Mouse (Mus musculus): ENCODE measurements around the gene Decr2. TPM values are rescaled to one million over a fixed set of nuclear protein-coding genes. Genes with fewer than 3 reads are reported as not detected.
"Not testable (repeated sequence)": the region's sequence is repeated elsewhere in the genome, so short reads cannot be mapped to it uniquely, and the experiment has no call there.

Gene Decr2
- polyA plus RNA-seq, 1 experiment from 2014 or later: 21.0 TPM

DNA sequence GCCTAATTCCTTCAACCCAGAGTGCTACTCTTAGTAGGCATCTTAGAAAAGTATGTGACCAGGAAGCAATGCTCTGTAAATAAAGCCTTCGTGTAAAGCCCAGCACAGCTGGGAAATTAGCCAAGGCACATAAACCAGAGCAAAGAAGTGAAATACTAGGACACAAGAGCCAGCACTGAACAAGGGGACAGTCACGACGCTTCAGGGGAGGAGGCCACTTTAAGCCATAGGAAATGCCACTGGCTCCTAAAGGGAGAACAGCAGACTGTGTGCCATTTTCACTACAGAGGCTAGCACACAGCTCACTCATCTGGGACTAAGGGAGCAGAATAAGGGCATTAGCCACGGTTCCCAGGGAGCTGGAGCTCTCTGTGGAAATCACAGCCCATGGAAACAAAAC is 44.9 kb downstream of the Decr2 start:
- 0 out of 2 replicates have a peak, but pooled peaks cover under 1% of the 10 kb centered on the region for H3K36me3 ChIP-seq (ENCODE audit: control insufficient read depth, insufficient read depth, low read length)
- H3K4me1 ChIP-seq (ENCODE audit: control insufficient read depth, insufficient read depth, low read length): peaks cover 10% of the 10 kb centered on the region
- ATAC-seq (ENCODE audit: low FRiP score, low TSS enrichment): no peak
- DNase-seq: peak; percentile 54
- no peaks in the 10 kb centered on the region for H3K27me3 ChIP-seq (ENCODE audit: control insufficient read depth, insufficient read depth, low read length)
- peak overlapping the region; percentile 34; the same call in 1 of the 2 replicates for H3K27ac ChIP-seq (replicated peaks; ENCODE audit: low read depth, low read length)
- WGBS: 35% methylated on average over 4 of the region's 4 CpGs
- no peak overlapping the region for H3K4me3 ChIP-seq (replicated peaks; ENCODE audit: low read depth, low read length)
- H3K4me2 ChIP-seq (ENCODE audit: low read length): no peak overlapping the region
- H3K9me3 ChIP-seq (ENCODE audit: control insufficient read depth, low read length): no peaks in the 10 kb centered on the region
- H3K9ac ChIP-seq (replicated peaks; ENCODE audit: low read length): no peak overlapping the region

DNA sequence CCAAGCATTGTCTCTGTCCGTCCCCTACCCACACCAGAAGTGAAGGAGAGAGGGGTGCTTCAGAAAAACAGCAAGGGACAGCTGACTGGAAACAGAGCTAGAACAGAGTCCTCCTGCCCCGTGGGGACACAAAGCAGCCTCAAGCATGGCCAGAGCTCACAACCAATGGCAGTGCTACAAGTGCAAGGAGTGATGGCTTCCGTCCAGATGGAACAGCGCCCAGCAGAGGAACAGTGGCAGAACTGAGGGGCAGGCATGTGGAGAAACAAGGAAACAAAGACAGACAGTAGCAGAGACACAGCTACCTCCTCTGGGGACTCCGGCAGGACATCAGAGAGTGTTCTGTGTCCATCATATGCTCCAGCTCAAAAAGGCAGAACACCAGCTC is 46.9 kb downstream of the Decr2 start:
- no peaks in the 10 kb centered on the region for H3K36me3 ChIP-seq (ENCODE audit: control insufficient read depth, insufficient read depth, low read length)
- no peak; the same call in 1 of the 2 replicates for ATAC-seq (ENCODE audit: low FRiP score, low TSS enrichment)
- no peaks in the 10 kb centered on the region for H3K27me3 ChIP-seq (ENCODE audit: control insufficient read depth, insufficient read depth, low read length)
- no peak overlapping the region for H3K4me2 ChIP-seq (ENCODE audit: low read length)
- peak overlapping the region; percentile 25 for H3K9ac ChIP-seq (replicated peaks; ENCODE audit: low read length)
- H3K27ac ChIP-seq (replicated peaks; ENCODE audit: low read depth, low read length): peak overlapping the region; percentile 81
- H3K4me1 ChIP-seq (ENCODE audit: control insufficient read depth, insufficient read depth, low read length): peaks cover 10% of the 10 kb centered on the region
- no peak overlapping the region for H3K4me3 ChIP-seq (replicated peaks; ENCODE audit: low read depth, low read length)
- H3K9me3 ChIP-seq (ENCODE audit: control insufficient read depth, low read length): no peaks in the 10 kb centered on the region
- WGBS: 68% methylated on average over 5 of the region's 5 CpGs
- DNase-seq: peak; percentile 77

DNA sequence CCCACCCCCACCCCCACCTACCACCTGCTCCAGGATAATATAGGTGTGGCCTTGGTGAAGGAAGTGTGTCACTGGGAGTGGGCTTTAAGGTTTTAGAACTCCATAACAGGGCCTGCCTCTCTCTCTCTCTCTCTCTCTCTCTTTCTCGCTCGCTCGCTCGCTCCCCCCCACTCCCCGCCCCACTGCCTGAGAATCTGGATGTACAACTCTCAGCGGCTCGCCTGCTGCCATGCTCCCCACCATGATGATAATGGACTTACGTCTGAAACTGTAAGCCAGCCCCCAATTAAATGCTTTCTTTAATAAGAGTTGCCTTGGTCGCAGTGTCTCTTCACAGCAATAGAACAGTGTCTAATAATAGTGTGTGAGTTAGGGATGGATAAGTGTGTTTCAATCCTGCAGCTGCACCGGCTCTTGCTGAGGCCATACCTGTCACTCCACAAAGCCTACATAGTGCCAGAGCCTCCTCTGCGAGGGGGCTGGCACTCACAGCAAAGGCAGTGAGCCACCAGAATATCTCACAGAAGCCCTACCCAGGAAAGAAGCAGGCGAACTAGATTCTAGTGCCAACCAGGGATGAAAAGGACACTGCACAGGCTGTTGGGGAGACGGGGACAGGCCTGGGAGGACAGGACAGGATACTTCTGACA is 47.4 kb downstream of the Decr2 start:
- H3K4me2 ChIP-seq (ENCODE audit: low read length): no peak overlapping the region
- DNase-seq: peak; percentile 32

DNA sequence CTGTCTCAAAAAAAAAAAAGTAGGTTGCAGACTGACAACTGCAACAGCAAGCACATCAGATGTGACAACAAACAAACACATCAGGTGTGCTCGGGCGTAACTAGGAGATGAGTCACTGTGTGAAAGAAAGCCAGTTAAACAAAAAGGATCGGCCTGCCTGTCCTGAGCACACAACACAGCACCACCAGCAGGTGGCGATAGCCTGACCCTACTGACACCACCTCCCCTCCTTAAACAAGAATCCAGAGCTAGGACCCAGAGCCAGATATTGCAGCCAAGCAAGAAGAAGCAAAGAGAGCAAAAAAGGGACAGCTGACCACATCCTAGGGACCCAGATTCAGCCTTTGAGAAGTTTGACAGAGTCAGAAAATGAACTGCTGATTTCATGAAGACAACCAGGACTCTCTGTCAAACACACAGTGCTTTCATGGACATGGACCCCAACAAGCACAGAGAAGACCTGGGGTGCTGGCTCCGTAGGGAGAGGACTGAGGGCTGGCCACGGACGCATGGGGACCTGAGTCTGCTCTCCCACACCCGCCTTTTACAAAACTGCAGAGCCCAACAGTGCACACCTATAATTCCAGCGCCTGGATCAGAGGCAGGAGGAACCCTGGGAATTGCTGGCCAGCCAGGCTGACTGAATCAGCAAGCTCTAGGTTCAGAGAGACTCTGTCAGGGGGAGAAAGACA is 48.9 kb downstream of the Decr2 start:
- DNase-seq (peak; percentile 77), ATAC-seq (ENCODE audit: low FRiP score, low TSS enrichment) (no peak)
- Histone ChIP-seq H3K4me2 (ENCODE audit: low read length) (no peak overlapping the region), H3K27me3 (ENCODE audit: control insufficient read depth, insufficient read depth, low read length) (no peaks in the 10 kb centered on the region), H3K36me3 (ENCODE audit: control insufficient read depth, insufficient read depth, low read length) (0 out of 2 replicates have a peak, but pooled peaks cover 3% of the 10 kb centered on the region), H3K9ac (replicated peaks; ENCODE audit: low read length) (no peak overlapping the region), H3K27ac (replicated peaks; ENCODE audit: low read depth, low read length) (no peak overlapping the region), H3K4me1 (ENCODE audit: control insufficient read depth, insufficient read depth, low read length) (peaks cover 10% of the 10 kb centered on the region), H3K9me3 (ENCODE audit: control insufficient read depth, low read length) (no peaks in the 10 kb centered on the region), H3K4me3 (replicated peaks; ENCODE audit: low read depth, low read length) (no peak overlapping the region)
- 49% methylated on average over 9 of the region's 9 CpGs for WGBS

More for the DNA sequence above, 47.4 kb downstream of the Decr2 start:
- no peaks in the 10 kb centered on the region for H3K36me3 ChIP-seq (ENCODE audit: control insufficient read depth, insufficient read depth, low read length)
- WGBS: 75% methylated on average over 13 of the region's 13 CpGs
- peaks cover 10% of the 10 kb centered on the region for H3K4me1 ChIP-seq (ENCODE audit: control insufficient read depth, insufficient read depth, low read length)
- H3K9ac ChIP-seq (replicated peaks; ENCODE audit: low read length): peak overlapping the region; percentile 25
- H3K9me3 ChIP-seq (ENCODE audit: control insufficient read depth, low read length): no peaks in the 10 kb centered on the region
- ATAC-seq (ENCODE audit: low FRiP score, low TSS enrichment): no peak
- no peaks in the 10 kb centered on the region for H3K27me3 ChIP-seq (ENCODE audit: control insufficient read depth, insufficient read depth, low read length)
- H3K4me3 ChIP-seq (replicated peaks; ENCODE audit: low read depth, low read length): no peak overlapping the region
- peak overlapping the region; percentile 81 for H3K27ac ChIP-seq (replicated peaks; ENCODE audit: low read depth, low read length)

DNA sequence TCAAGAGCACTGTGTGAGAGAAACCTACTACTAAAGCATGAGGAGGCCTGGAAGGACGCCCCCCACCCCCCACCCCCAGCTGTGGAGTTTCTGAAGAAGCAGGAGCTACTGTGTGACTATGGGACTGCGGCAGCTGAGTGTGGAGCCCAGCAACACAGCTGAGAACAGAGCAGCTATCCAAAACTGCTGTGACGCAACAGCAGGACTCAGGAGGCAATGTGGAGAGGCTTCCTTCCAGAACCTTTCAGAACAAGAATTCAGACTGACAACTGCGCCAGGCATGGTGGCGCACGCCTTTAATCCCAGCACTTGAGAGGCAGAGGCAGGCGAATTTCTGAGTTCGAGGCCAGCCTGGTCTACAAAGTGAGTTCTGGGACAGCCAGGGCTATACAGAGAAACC is 49.4 kb downstream of the Decr2 start:
- not testable (repeated sequence) for H3K9ac ChIP-seq (replicated peaks; ENCODE audit: low read length); H3K4me3 ChIP-seq (replicated peaks; ENCODE audit: low read depth, low read length); H3K9me3 ChIP-seq (ENCODE audit: control insufficient read depth, low read length); H3K27me3 ChIP-seq (ENCODE audit: control insufficient read depth, insufficient read depth, low read length); ATAC-seq (ENCODE audit: low FRiP score, low TSS enrichment); H3K36me3 ChIP-seq (ENCODE audit: control insufficient read depth, insufficient read depth, low read length); H3K27ac ChIP-seq (replicated peaks; ENCODE audit: low read depth, low read length); H3K4me2 ChIP-seq (ENCODE audit: low read length); DNase-seq
- 87% methylated on average over 8 of the region's 8 CpGs for WGBS
- peaks cover 10% of the 10 kb centered on the region for H3K4me1 ChIP-seq (ENCODE audit: control insufficient read depth, insufficient read depth, low read length)

DNA sequence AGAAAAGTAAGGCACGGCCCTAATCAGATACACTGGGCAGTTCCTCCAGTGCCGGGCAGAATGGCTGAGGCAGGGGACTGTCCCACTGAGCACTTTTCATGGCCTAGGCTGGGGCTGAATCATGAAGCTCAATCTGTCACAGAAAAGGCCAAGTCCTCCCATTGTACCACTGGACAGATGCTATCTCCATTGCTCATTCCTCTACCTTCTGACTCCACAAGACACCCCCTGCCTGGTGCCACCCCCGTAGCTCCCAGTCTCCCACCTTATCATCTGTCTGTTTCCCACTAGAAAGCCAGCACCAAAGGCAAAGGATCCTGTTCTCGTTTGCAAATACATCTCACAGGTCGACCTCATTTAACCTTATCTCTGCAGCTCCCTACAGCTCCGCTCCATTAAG is 58.1 kb downstream of the Decr2 start:
- Histone ChIP-seq H3K27ac (replicated peaks; ENCODE audit: low read depth, low read length) (no peak overlapping the region), H3K9ac (replicated peaks; ENCODE audit: low read length) (no peak overlapping the region), H3K27me3 (ENCODE audit: control insufficient read depth, insufficient read depth, low read length) (no peaks in the 10 kb centered on the region), H3K4me1 (ENCODE audit: control insufficient read depth, insufficient read depth, low read length) (no peaks in the 10 kb centered on the region), H3K36me3 (ENCODE audit: control insufficient read depth, insufficient read depth, low read length) (peaks cover 29% of the 10 kb centered on the region), H3K9me3 (ENCODE audit: control insufficient read depth, low read length) (no peaks in the 10 kb centered on the region), H3K4me2 (ENCODE audit: low read length) (no peak overlapping the region), H3K4me3 (replicated peaks; ENCODE audit: low read depth, low read length) (no peak overlapping the region)
- ATAC-seq (ENCODE audit: low FRiP score, low TSS enrichment) (no peak), DNase-seq (no peak)
- WGBS: 86% methylated on average over 6 of the region's 6 CpGs

DNA sequence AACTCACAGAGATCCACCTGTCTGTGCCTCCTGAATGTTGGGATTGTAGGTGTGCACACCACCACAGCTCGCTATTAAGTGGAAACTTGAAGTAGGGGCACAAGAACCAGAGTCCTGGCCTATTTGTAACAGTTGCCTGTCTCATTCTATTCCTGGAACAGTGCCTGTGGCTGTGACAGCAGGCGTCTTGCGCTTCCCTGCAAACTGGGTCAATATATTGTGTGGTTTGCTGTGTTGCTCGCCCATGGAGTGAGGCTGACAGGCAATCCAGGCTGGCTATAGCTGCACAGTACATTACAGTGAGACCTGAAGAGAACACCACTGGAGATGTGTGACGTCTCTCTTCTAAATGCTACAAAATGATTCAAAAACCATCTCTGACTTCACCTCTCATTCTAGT is 58.6 kb downstream of the Decr2 start:
- peaks cover 29% of the 10 kb centered on the region for H3K36me3 ChIP-seq (ENCODE audit: control insufficient read depth, insufficient read depth, low read length)
- no peaks in the 10 kb centered on the region for H3K4me1 ChIP-seq (ENCODE audit: control insufficient read depth, insufficient read depth, low read length)
- no peak for DNase-seq
- H3K9ac ChIP-seq (replicated peaks; ENCODE audit: low read length): no peak overlapping the region
- no peak overlapping the region for H3K27ac ChIP-seq (replicated peaks; ENCODE audit: low read depth, low read length)
- ATAC-seq (ENCODE audit: low FRiP score, low TSS enrichment): no peak
- no peaks in the 10 kb centered on the region for H3K27me3 ChIP-seq (ENCODE audit: control insufficient read depth, insufficient read depth, low read length)
- 95% methylated on average over 5 of the region's 5 CpGs for WGBS
- H3K9me3 ChIP-seq (ENCODE audit: control insufficient read depth, low read length): no peaks in the 10 kb centered on the region
- H3K4me3 ChIP-seq (replicated peaks; ENCODE audit: low read depth, low read length): no peak overlapping the region
- no peak overlapping the region for H3K4me2 ChIP-seq (ENCODE audit: low read length)

Measured in midbrain, embryonic 14.5 days (tissue).